Mouse (Mus musculus): ENCODE results near the gene Cul9.

Gene Cul9

DNA sequence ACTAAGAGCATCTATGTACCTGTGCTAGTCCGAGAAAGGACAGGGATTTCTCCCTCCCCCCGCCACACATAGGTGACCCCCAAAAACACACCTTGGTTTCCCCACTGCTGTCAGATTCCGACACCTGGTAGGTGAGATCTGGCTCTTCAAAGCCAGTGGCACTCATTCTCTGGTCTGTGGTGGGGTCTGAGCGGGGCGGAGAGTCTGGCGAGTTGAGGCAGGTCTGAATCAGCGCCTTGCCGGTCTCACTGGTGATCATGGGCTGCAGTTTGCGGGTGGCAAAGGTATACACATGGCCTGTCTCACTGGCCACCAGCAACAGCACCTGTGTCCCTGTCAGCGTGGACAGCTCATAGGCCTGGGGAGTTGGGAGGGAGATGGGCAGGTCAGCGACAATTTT is 7.3 kb upstream of the Cul9 start:
- DNase-seq (ENCODE audit: low read depth, low spot score) = no peak

DNA sequence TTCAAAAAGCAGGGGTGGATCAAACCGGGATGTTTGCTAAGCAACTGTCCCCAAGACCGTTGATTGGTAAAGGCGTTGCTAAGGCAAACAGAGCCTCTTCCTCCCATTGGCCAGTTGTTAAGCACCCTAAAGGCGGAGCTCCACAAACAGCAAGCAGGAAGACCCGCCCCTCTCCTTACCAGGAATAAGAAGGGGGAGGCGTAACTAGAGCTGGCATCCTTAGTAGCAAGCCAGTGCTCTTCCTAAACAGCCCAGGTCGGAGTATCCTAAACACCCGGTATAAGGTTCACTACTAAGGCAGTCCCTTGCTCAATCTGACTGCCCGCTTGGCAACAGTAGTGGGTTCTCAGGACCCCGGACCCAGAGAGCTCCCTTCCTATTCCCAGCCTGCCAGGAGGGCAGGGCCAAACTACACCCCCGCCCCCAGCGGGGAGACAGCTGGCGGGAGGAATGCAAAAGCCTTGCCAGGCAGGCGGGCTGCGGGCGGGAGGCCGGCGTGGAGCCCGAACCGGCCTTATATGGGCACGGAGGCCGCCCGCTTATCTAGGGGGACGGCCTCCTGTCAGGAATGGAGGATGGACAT is 6.7 kb upstream of the Cul9 start:
- DNase-seq (ENCODE audit: low read depth, low spot score) = peak; percentile 50

DNA sequence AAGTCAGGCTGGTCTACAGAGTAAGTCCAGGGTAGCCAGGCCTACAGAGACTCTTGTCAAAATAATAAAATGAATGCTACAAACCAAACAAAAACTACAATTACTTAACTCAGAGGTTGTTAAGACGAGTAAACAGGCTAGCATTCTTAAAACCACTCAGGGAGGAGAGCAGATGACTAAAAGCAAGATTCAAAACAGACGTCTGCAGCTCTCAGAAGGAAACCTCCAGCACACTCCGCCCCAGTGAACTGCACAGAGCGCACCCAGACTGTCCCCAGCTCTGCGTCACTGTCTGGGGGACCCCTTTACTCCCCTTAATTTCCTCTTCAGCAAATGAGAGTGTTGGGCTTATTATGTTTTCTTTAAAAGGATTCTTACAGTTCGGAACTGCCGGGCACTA is 6.0 kb upstream of the Cul9 start:
- DNase-seq (ENCODE audit: low read depth, low spot score) = no peak

DNA sequence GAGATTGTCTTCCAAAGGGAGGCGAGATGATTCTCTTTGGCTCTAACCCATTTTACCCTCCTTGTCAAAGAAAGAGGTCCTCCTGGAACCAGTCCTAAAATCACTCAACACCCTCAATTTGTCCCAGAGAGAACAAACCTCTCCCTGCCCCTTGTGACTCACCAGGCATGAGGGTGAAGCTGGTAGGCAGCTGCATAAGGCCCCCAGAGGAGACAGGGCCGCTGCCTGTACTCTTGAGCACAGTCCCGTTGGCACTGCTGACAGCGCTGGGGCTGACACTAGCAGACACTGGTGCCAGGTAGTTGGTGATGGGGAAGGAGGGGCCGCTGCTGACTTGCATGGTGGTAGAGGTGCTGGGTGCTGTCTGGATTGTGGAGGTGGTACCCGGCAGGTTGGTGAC is 5.2 kb upstream of the Cul9 start:
- DNase-seq (ENCODE audit: low read depth, low spot score) = no peak

DNA sequence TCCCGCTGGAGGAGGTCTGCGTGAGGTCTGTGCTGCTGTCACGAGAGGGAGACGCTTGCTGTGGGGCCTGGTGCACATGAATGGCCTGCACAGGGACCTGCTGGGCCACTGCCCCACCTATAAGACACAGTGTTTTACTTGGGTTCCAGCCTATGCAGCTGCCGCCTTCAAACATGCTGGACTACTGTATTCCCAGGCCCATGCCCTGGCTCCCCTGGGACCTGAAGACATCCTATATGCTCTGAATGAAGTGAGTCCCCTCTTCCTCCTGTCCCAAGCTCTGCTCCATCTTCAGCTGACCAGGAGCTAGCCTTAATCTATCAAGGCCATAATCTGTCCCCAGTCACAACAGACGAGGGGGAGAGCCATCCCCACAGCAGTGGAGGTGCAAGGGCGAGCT is 4.7 kb upstream of the Cul9 start:
- no peak for DNase-seq (ENCODE audit: low read depth, low spot score)

DNA sequence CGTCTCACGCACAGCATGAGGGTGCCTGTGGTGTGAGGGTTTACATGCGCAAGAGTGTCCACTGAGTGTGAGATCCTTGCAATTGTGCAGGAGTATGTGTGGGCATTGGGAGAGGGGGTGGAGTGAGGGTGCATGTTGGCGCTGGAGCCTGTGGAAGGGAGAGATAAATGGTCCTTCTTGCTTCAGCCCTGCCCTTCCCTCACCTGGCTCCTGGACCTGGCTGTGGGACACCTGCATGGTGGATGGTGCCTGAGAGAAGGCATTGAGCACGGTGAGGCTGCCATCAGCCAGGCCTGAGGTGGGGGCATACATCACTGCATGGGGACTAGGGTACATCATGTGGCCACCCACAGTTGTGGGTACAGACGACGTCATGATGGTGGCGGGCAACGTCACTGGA is 3.5 kb upstream of the Cul9 start:
- DNase-seq (ENCODE audit: low read depth, low spot score) = no peak

DNA sequence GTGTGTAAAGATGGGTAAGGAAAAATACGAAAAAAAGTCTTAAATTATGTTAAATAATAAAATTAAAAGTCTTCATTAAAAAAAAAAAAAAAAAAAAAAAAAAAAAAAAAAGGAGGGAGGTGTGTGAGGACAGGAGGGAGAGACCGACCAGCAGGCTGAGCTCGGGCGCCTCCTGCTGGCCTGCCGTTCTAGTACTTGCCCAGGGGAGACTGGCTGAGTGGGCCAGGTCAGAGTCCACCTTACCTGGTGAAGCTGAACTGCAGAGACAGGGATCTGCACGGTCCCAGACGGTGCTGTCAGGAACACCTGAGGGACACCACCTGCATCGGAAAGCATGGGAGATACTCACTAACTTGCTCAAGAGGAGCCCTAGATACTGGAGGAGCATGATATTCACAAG is 3.0 kb upstream of the Cul9 start:
- DNase-seq (ENCODE audit: low read depth, low spot score) = peak; percentile 46

DNA sequence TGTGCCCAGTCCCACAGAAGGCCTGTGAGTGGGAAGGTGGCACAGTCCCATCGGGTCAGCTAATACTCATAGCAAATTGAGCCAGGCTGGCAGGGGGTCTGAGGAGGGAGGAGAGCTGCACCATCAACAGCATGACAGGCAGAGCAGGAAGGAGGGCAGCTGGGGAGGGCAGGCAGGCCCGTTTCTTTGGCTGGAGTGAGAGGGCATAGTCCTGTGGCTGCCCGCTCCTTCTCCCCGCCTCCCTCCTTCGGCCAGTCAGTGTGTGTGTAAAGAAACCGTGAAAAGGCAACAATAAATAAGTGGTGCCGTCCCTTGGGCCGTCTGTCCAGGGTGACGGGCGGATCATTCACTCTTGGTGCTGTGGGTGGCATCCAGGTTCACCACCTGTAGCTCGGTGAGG is 2.6 kb upstream of the Cul9 start:
- no peak for DNase-seq (ENCODE audit: low read depth, low spot score)

DNA sequence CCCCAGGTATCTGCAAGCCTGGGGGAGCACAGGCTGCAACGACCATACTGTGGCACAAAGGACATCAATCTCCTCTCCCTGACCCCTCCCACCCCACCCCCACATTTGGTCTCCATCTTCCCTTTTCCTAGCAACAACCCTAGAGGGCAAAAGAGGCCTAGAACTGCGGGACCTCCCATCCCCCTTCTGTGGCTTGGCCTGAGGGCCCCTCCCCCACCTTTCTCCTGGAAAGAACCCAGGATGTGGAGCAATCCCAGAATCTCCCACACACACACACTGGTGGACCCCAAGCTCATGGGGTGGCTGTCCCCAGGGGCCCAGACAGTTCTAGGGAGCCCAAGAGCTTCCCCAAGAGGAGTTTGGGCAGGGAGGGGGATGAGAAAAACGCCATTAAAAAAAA is 1.7 kb upstream of the Cul9 start:
- DNase-seq (ENCODE audit: low read depth, low spot score) = no peak

DNA sequence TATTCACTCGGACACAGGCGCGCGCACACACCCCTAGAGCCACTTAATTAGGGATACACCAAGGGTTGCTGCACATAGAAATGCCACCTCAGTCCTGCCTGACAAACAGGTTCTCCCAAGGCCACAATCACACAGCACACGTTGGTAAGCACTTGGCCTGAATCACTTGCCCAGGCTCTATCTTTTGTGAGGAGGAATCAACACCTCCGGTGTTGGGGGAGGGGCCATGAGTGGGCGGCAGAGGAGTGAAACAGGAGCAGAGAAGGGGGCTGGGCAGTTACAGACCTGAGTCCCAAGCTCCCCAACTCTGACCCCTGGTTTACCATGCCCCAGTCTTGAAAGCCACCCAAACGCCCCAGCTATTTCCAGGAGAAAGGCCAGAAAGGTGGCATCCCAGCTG is 807 bp upstream of the Cul9 start:
- DNase-seq (ENCODE audit: low read depth, low spot score) = no peak

DNA sequence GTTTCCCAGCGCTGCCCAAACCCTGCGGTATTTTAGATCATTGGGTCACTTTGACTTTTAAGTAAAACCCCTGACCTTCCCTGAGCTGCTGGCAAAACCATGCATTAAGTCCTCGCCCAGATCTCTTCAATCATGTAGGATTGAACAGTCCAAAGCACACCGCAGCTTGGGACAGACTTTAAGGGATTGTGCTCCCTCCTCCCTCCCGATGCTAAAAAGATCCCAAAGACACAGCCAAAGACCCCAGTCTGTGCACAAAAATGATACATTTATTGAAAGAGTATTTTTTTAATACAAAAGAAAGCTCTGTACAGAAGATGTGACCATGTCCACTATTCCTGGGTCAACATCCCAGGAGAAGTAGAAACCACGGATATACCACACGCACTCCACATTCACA is 403 bp upstream of the Cul9 start:
- DNase-seq (ENCODE audit: low read depth, low spot score) = no peak

DNA sequence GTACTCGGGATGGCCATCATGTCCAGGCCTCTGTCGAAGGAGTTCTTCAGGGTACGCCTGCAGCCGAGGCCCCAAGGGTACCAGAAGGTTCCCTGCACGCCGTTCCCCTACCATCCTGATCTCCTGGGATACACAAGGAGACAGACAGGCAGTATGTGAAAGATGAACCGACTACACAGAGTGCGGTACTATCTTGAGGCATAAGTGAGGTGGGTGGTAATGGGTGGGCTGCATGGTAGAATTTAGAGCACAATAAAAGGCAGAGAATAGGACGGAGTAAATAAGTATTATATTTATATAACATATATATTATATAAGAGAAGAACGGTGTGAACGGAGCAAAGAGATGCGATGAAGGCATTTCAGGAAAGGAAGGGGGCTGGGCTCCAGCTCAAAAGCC is 2.5 kb downstream of the Cul9 start:
- DNase-seq (ENCODE audit: low read depth, low spot score) = no peak

DNA sequence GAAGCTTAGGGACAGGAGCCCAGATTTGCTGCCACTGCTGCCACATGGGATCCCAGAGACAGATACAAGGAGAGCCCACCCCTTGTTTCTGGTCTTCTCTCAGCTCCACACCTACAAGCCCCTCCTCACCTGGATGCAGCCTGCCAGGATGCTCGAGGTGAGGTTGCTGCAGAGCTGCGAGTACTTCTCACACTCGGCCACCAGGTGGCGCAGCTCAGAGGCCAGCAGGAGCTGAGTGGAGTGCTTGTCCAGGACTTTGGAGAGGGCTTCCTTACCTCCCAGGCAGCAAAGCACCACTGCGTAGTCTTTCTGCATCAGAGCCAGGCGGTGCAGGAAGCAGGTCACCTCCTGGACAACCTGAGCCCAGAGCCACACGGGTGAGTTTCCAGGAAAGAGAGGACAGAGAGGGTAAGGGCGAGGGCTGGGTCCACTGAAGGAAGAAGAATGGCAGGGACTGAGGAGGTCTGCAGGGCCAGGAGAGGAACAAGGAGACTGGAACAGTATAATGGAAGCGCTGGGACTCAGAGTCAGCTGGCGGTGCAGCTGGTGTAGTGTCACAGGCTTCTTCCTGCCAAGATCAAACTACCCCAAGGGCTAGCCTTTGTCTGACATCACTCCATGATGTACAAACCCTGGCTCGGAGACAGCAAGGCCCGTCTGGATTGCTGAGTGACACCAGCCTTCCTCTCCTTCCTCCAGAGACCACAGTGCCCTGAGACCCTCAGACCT is 20.4 kb downstream of the Cul9 start:
- peak; percentile 64 for DNase-seq (ENCODE audit: low read depth, low spot score)

DNA sequence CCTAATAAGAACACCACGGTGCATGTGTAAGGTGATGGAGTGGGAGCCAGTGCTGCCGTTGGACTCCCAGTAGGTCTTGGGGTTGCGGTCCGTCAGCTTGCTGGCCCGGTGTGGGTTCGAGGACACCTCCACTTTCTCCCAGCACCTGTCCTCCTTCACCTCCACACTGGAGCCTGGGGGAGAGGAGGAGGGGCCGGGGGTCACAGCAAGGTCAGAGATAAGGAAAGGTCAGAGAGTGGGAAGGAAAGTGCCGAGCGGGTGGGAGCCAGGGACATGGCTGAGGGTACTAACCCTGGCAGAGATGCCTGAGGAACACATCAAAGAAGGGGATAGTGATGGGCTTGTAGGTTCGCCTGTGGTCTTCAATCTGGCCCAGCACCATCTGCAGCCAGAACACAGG is 21.1 kb downstream of the Cul9 start:
- DNase-seq (ENCODE audit: low read depth, low spot score) = no peak

DNA sequence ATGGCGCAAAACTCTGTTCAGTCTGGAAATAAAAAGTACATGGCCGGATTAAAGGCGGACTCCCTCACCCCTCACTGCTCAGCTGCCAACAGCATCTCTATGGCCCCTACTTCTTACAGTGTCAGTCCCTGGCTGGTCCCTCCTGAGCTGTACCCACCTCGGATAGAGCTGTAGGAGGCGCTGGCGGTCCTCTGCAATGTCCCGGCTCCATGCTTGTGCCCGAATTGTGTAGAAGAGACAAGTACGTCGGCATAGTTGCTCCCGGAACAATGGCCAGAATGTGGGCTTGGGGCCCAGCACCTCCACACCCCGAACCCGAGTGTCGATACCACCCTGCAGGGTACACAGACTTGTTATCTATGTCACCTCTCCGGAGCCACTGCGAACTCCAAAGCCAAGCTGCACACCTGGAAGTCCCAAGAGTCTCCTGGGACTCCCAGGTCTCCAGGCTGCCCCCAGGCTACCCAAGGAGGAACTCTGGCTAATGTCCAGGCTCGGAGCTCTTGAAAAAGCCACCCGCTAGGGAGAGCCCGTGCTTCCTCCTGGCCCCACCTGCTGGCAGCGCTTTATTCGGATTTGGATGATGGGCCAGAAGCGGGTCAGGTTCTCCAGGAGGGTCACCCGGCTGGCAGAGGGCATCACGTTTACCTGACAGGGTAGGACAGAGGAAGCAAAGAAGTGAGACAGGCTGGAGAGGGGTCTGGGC is 24.1 kb downstream of the Cul9 start:
- no peak for DNase-seq (ENCODE audit: low read depth, low spot score)

DNA sequence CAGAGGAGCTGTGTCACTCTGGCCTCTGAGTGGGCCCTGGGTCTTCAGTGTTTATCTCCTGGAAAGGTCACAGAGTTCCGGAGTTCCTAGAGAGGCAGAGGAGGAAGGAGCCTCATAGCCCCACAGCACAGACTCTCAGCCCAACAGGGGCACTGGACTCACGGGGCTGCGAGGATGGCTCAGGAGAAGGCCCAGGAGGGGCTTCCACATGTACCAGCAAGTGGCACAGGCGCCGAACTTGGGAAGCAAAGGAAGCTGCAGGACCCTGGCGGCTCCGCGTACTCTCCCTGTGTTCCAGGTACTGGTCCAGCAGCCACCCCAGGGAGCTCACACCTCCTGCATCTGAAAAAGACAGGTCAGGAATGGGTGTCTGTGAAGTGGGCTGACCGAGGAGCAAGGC is 25.0 kb downstream of the Cul9 start:
- no peak for DNase-seq (ENCODE audit: low read depth, low spot score)

DNA sequence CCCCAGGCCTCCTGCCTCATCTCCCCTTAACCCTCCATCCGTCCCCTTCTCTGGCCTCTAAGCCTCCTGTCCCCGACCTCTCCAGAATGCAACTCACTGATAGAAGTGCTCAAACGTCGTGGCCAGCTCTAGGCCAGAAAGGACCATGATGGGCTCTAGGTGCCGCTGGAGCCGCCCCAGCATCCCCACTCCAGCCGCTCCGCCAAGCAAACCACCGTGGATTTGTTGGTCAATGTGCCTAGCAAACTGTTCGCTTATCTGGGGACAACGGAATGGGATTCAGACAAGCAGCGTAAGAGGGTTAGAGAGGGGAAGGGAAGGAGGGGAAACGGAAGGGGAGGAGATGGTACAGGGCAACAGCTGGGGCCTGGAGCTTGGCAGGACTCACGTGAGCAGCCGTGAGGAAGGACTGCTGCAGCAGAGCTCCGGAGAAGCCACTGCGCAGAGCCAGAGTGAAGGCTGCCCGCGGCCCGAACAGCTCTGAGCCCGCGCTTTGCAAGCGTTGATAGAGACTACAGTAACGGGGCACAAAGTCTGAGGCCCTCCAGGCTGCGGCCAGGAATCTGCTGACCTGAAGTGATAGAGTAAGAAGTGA is 25.7 kb downstream of the Cul9 start:
- no peak for DNase-seq (ENCODE audit: low read depth, low spot score)

DNA sequence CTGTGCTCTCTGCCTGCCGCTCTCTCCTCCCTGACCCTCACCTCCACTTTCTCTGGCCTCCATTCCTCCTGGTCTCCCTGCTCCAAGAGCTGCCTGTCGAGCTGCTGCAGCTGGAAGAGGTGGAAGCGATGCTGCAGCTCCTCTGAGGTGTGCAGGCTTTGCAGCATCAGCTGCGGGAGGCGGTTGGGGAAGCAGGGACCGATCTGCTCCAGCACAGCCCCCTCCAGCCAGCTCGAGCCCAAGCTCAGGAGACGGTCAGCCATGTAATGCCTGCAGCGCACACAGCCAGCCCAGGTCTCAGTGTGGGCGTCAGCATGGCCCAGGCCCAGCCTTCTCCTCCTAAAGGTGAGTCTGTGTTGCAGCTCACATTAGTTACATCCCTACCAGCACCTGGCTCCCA is 26.2 kb downstream of the Cul9 start:
- DNase-seq (ENCODE audit: low read depth, low spot score) = no peak

DNA sequence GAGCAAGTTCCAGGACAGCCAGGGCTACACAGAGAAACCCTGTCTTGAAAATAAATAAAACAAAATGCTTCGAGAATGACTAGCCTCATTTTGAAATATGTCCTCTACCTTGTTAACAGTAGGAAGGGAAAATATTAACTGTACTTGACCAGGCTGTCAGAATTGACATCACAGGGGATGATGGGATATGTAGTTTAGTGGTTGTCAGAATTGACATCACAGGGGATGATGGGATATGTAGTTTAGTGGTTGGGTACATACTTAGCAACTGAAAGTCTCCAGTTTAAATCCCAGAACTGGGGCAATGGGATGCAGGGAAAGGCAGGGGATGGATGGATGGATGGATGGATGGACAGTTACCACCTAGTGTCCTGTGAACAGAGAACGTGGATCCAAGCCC is 32.9 kb downstream of the Cul9 start:
- peak; percentile 19 for DNase-seq (ENCODE audit: low read depth, low spot score)

DNA sequence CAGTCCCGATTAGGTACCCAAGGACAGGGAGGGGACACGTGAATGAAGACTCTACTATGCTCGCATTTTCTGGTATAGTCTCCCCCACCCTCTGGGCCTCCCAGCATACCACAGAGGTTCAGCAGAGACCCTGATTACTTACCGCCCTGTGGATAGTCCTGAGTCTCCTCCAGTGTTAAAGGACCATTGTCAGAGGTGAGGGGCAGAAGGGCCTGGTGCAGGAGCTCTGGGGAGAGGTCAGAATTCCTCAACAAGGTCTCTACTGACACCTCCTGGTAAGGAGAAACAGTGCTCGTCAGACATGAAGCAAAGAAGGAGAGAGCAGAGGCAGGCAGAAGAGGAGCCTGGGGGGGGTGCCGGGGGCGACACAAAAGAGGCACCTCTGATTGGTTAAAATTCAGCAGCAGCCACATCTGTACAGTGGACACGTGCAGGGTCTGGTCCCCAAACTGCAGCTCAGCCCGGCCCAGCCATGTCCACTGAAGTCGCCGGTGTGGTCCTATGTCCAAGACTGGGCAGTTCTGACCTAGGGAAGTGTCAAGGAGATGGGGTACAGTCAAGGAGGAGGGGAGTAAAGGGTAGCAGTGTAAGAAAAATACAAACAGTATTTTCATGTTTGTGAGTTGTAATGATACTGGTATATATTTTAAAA is 35.0 kb downstream of the Cul9 start:
- peak; percentile 40 for DNase-seq (ENCODE audit: low read depth, low spot score)

DNA sequence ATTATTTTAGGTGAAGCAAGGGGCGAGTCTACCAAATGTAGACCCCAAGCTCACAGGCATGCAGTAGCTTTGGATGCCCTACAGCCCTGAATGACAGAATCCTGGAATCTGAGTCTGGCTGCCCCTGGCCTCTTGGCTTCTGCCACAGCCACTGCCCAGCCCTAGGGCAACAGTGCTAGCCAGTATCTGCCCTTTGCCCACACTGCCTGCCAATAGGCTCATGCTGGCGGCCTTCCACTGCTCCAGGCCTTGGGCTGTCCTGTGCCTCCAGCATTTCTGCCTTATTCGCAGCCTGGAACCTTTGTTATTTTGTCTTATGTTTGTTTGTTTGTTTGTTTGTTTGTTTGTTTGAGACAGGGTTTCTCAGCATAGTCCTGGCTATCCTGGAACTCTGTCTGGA is 40.6 kb downstream of the Cul9 start:
- no peak for DNase-seq (ENCODE audit: low read depth, low spot score)
